ENCODE assay signal across 25 mouse cellular contexts in genomic region chr1:68517820-68518219, GRCm38 (mm10).
"Had no signal": no experiment of that assay in that cellular context is flagged by ENCODE, and none has a peak within 500 bp of the region (broad histone marks: within the 10 kb centered on the region; RNA-seq: fewer than 3 reads in every experiment).

No protein-coding gene starts in this region.

- H3K9me3 ChIP-seq: heart, embryonic 13.5 days; heart, embryonic 15.5 days; hindbrain, embryonic 13.5 days; hindbrain, embryonic 15.5 days; kidney, embryonic 15.5 days; limb, embryonic 13.5 days had no signal

- H3K4me1 ChIP-seq: heart, embryonic 13.5 days; heart, embryonic 15.5 days; hindbrain, embryonic 13.5 days; hindbrain, embryonic 15.5 days; kidney, embryonic 15.5 days; limb, embryonic 13.5 days had no signal

- H3K4me2 ChIP-seq: heart, embryonic 11.5 days; heart, embryonic 13.5 days; heart, embryonic 15.5 days; hindbrain, embryonic 13.5 days; hindbrain, embryonic 15.5 days; kidney, embryonic 15.5 days; limb, embryonic 13.5 days had no signal

- H3K4me3 ChIP-seq: heart, adult 2 months; heart, embryonic 13.5 days; heart, embryonic 15.5 days; hindbrain, embryonic 13.5 days; hindbrain, embryonic 15.5 days; kidney, embryonic 15.5 days; limb, embryonic 13.5 days had no signal

- H3K9ac ChIP-seq: forebrain, postnatal 0 days; heart, embryonic 13.5 days; heart, embryonic 15.5 days; hindbrain, embryonic 13.5 days; hindbrain, embryonic 15.5 days; kidney, embryonic 15.5 days; limb, embryonic 13.5 days had no signal

- ATAC-seq: forebrain, postnatal 0 days; hindbrain, postnatal 0 days; intestine, embryonic 16.5 days had no signal

- DNase-seq: forebrain, postnatal 0 days; gastrocnemius, postnatal 14 days; gastrocnemius, postnatal 36 days; heart, adult 11 months; heart, adult 2 months; heart, postnatal 14 days; heart, postnatal 36 days; kidney, adult 11 months; kidney, adult 2 months; kidney, adult 9 months; kidney, postnatal 14 days; kidney, postnatal 36 days; layer of hippocampus, adult 9-11 months; layer of hippocampus, postnatal 36 days; left cerebral cortex, postnatal 4 days had no signal

- H3K36me3 ChIP-seq: heart, embryonic 13.5 days; heart, embryonic 15.5 days; hindbrain, embryonic 13.5 days; hindbrain, embryonic 15.5 days; kidney, embryonic 15.5 days; limb, embryonic 13.5 days had no signal

- H3K27me3 ChIP-seq: heart, embryonic 13.5 days; heart, embryonic 15.5 days; hindbrain, embryonic 13.5 days; hindbrain, embryonic 15.5 days; kidney, embryonic 15.5 days; limb, embryonic 13.5 days had no signal

- H3K27ac ChIP-seq: heart, adult 2 months; heart, embryonic 13.5 days; heart, embryonic 15.5 days; hindbrain, embryonic 13.5 days; hindbrain, embryonic 15.5 days; hindbrain, postnatal 0 days; kidney, embryonic 15.5 days; kidney, postnatal 0 days; limb, embryonic 13.5 days had no signal
